Comparison of ENCODE assay signal across 8 mouse cellular contexts in the genomic region with DNA sequence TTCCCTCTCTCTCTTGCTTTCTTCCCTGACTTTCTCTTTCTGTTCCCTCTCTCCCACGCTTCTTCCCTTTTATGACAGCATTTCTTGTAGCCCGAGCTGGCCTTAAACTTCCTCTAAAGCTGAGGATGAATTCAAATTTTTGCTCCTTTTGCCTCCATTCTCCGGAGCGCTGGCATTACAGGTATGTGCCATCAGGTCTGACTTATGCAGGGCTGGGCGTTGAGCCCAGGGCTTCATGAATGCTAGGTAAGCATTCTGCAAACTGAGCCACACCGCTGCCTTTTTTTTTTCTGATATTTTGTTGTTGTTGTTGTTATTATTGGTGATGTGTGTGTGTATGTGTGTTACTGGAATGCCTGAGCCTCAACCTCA. TPM values are rescaled to one million over a fixed set of nuclear protein-coding genes. Genes with fewer than 3 reads are reported as not detected.
DNase-seq lines count a peak whose midpoint lies in the region; ATAC-seq and TF ChIP-seq lines count a peak whose summit lies in the region.

No protein-coding gene starts in this region.

- H3K36me3 ChIP-seq in C2C12 (ENCODE audit: control insufficient read depth, insufficient read depth), result peaks cover 3% of the 10 kb centered on the region
- peaks cover 32% of the 10 kb centered on the region for H3K36me3 ChIP-seq in forebrain, embryonic 14.5 days (ENCODE audit: control insufficient read depth, insufficient read depth, low read length)
- H3K36me3 ChIP-seq in liver, embryonic 14.5 days (replicated peaks; ENCODE audit: control insufficient read depth, insufficient read depth, low read depth), result peaks cover 3% of the 10 kb centered on the region

- H3K4me2 ChIP-seq in forebrain, embryonic 14.5 days (ENCODE audit: low read length), result peak overlapping the region; percentile 97
- peak overlapping the region; percentile 89 for H3K4me2 ChIP-seq in liver, embryonic 14.5 days (ENCODE audit: low read depth)

- H3K79me2 ChIP-seq in C2C12 (ENCODE audit: control insufficient read depth, insufficient read depth), result peaks cover 24% of the 10 kb centered on the region

- no peak for TF ChIP-seq EP300 in liver, embryonic 14.5 days (IDR thresholded peaks at IDR 0.05; ENCODE audit: low read depth)

- peak overlapping the region; percentile 54 for H3ac ChIP-seq in C2C12 (ENCODE audit: control insufficient read depth, insufficient read length, low read depth)

- no peak for TF ChIP-seq CTCF in cerebellum, adult 2 months (IDR thresholded peaks at IDR 0.05; ENCODE audit: borderline replicate concordance, insufficient read depth, low read depth, low read length)
- TF ChIP-seq CTCF in C2C12 (IDR thresholded peaks at IDR 0.05; ENCODE audit: control insufficient read depth, insufficient read depth, insufficient read length), result no peak
- no peak for TF ChIP-seq CTCF in liver, embryonic 14.5 days (IDR thresholded peaks at IDR 0.05; ENCODE audit: low read depth)

- no peak for DNase-seq in cerebellum, adult 2 months
- DNase-seq in forebrain, embryonic 14.5 days (ENCODE audit: low spot score), result no peak
- no peak for DNase-seq in liver, embryonic 14.5 days (ENCODE audit: low read depth in 3 of 3, low spot score in 3 of 3)
- DNase-seq in urinary bladder, postnatal 4 days (ENCODE audit: low spot score in 2 of 2), result no peak
- no peak for DNase-seq in frontal cortex, postnatal 36 days (ENCODE audit: low spot score in 2 of 2)

- H3K27me3 ChIP-seq in cerebellum, adult 2 months (ENCODE audit: control insufficient read depth, insufficient read depth, low read length), result no peaks in the 10 kb centered on the region
- no peaks in the 10 kb centered on the region for H3K27me3 ChIP-seq in C2C12 (ENCODE audit: control insufficient read depth, insufficient read depth, insufficient read length)
- H3K27me3 ChIP-seq in forebrain, embryonic 14.5 days (replicated peaks; ENCODE audit: control insufficient read depth, insufficient read depth, low read length), result no peaks in the 10 kb centered on the region
- H3K27me3 ChIP-seq in liver, embryonic 14.5 days (ENCODE audit: control insufficient read depth, insufficient read depth, low read length), result no peaks in the 10 kb centered on the region

- H3K4me1 ChIP-seq in cerebellum, adult 2 months (ENCODE audit: control insufficient read depth, insufficient read depth, low read length), result peaks cover 9% of the 10 kb centered on the region; the same call in 1 of the 2 replicates
- H3K4me1 ChIP-seq in forebrain, embryonic 14.5 days (ENCODE audit: control insufficient read depth, insufficient read depth, low read length), result peaks cover 5% of the 10 kb centered on the region
- peaks cover 7 to 36% of the 10 kb centered on the region in 2 experiments for H3K4me1 ChIP-seq in liver, embryonic 14.5 days (replicated peaks; ENCODE audit: control insufficient read depth in 2 of 2, insufficient read depth in 2 of 2, low read length in 1 of 2)

- H3K4me3 ChIP-seq in cerebellum, adult 2 months (replicated peaks; ENCODE audit: insufficient read depth, low read depth, low read length), result peak overlapping the region; percentile 78
- H3K4me3 ChIP-seq in C2C12 (ENCODE audit: insufficient read depth, poor library complexity, severe bottlenecking), result peak overlapping the region; percentile 69
- H3K4me3 ChIP-seq in forebrain, embryonic 14.5 days (ENCODE audit: low read depth, low read length), result peak overlapping the region; percentile 90
- H3K4me3 ChIP-seq in liver, embryonic 14.5 days (ENCODE audit: insufficient read depth in 1 of 2, low read depth in 2 of 2, low read length in 2 of 2), result peak overlapping the region; percentile 84 to 86

- no peak for TF ChIP-seq POLR2A in cerebellum, adult 2 months (IDR thresholded peaks at IDR 0.05; ENCODE audit: borderline replicate concordance, insufficient read depth, low read length)

- no peaks in the 10 kb centered on the region for H3K79me3 ChIP-seq in C2C12 (ENCODE audit: low read depth)

- H3K9ac ChIP-seq in forebrain, embryonic 14.5 days (ENCODE audit: low read length), result peak overlapping the region; percentile 95
- peak overlapping the region; percentile 93 for H3K9ac ChIP-seq in liver, embryonic 14.5 days (replicated peaks)

- H3K9me3 ChIP-seq in forebrain, embryonic 14.5 days (replicated peaks; ENCODE audit: control insufficient read depth, low read length), result no peaks in the 10 kb centered on the region
- H3K9me3 ChIP-seq in liver, embryonic 14.5 days (ENCODE audit: control insufficient read depth, low read length), result no peaks in the 10 kb centered on the region

- no peak overlapping the region for H3K27ac ChIP-seq in cerebellum, adult 2 months (ENCODE audit: insufficient read depth, low read length)
- peak overlapping the region; percentile 65; the same call in 1 of the 2 replicates for H3K27ac ChIP-seq in forebrain, embryonic 14.5 days (ENCODE audit: low read depth, low read length)
- H3K27ac ChIP-seq in liver, embryonic 14.5 days, result no peak overlapping the region

- no peak for ATAC-seq in cerebellum, adult (ENCODE audit: insufficient number of reproducible peaks, low FRiP score, low TSS enrichment)
- peak; percentile 13; the same call in 1 of the 2 replicates for ATAC-seq in forebrain, embryonic 14.5 days
- ATAC-seq in liver, embryonic 14.5 days (ENCODE audit: insufficient read depth), result no peak
- no peak for ATAC-seq in frontal cortex, adult (ENCODE audit: low TSS enrichment)

- WGBS in cerebellum, adult 2 months, result 7% methylated on average over 6 of the region's 6 CpGs
- WGBS in forebrain, embryonic 14.5 days, result 17% methylated on average over 6 of the region's 6 CpGs
- 8% methylated on average over 6 of the region's 6 CpGs for WGBS in liver, embryonic 14.5 days (ENCODE audit: insufficient replicate concordance)

TF ChIP-seq in C2C12, 6 proteins besides CTCF, POLR2A, EP300 and RAD21:
- no peak for TF ChIP-seq USF1 (IDR thresholded peaks at IDR 0.05; ENCODE audit: low read depth)
- TF ChIP-seq MAX (IDR thresholded peaks at IDR 0.05), result no peak
- no peak for TF ChIP-seq CEBPB (IDR thresholded peaks at IDR 0.05; ENCODE audit: low read depth)
- TF ChIP-seq MYOG (IDR thresholded peaks at IDR 0.05; ENCODE audit: control insufficient read depth, extremely low read depth, insufficient read length), result no peak
- no peak for TF ChIP-seq FOSL1 (IDR thresholded peaks at IDR 0.05; ENCODE audit: insufficient read depth, low read length, poor library complexity, severe bottlenecking)
- no peak for TF ChIP-seq MYOD1 (IDR thresholded peaks at IDR 0.05; ENCODE audit: control insufficient read depth, insufficient read length, low read depth)
TF ChIP-seq in C2C12: peak in this region for 0.

RNA-seq across cellular contexts. Expression of a gene that starts 0.4 kb away (rescaled TPM):
- 90.1 and 92.0 TPM in 2 replicates for polyA plus RNA-seq in cerebellum, adult 2 months (2012; rRNA removed)
- polyA plus RNA-seq in C2C12 (2012; fragmentation: generic; extraction: Trizol), result 6.8 TPM
- 8.9 and 9.8 TPM in 2 replicates for polyA plus RNA-seq in forebrain, embryonic 14.5 days (2014; fragmentation: Nextera tagmentation; extraction: Ambion mirVana)
- 22.4 and 27.6 TPM in 2 replicates for polyA plus RNA-seq in liver, embryonic 14.5 days (2012; rRNA removed)
- polyA plus RNA-seq in liver, embryonic 14.5 days (2014; fragmentation: Nextera tagmentation; extraction: Ambion mirVana), result 1.9 and 2.5 TPM in 2 replicates

RNA-seq across cellular contexts. Expression of a gene that starts 8.4 kb away (rescaled TPM):
- polyA plus RNA-seq in cerebellum, adult 2 months (2012; rRNA removed), result 1.5 and 2.0 TPM in 2 replicates
- 0.08 TPM for polyA plus RNA-seq in C2C12 (2012; fragmentation: generic; extraction: Trizol)
- polyA plus RNA-seq in forebrain, embryonic 14.5 days (2014; fragmentation: Nextera tagmentation; extraction: Ambion mirVana), result 1.3 and 1.8 TPM in 2 replicates
- 0.01 TPM in 1 of 2 replicates, not detected in the other for polyA plus RNA-seq in liver, embryonic 14.5 days (2012; rRNA removed)
- polyA plus RNA-seq in liver, embryonic 14.5 days (2014; fragmentation: Nextera tagmentation; extraction: Ambion mirVana), result 0.14 and 0.18 TPM in 2 replicates

RNA-seq across cellular contexts. Expression of a gene that starts 8.9 kb away (rescaled TPM):
- polyA plus RNA-seq in cerebellum, adult 2 months (2012; rRNA removed), result 168 and 176 TPM in 2 replicates
- polyA plus RNA-seq in C2C12 (2012; fragmentation: generic; extraction: Trizol), result 72.8 TPM
- 73.7 and 88.2 TPM in 2 replicates for polyA plus RNA-seq in forebrain, embryonic 14.5 days (2014; fragmentation: Nextera tagmentation; extraction: Ambion mirVana)
- polyA plus RNA-seq in liver, embryonic 14.5 days (2012; rRNA removed), result 26.2 and 36.3 TPM in 2 replicates
- polyA plus RNA-seq in liver, embryonic 14.5 days (2014; fragmentation: Nextera tagmentation; extraction: Ambion mirVana), result 35.5 and 35.6 TPM in 2 replicates

RNA-seq across cellular contexts. Expression of a gene that starts 15.6 kb away (rescaled TPM):
- polyA plus RNA-seq in cerebellum, adult 2 months (2012; rRNA removed), result 0.03 and 0.05 TPM in 2 replicates
- polyA plus RNA-seq in C2C12 (2012; fragmentation: generic; extraction: Trizol), result not detected
- 0.09 TPM in 1 of 2 replicates, not detected in the other for polyA plus RNA-seq in forebrain, embryonic 14.5 days (2014; fragmentation: Nextera tagmentation; extraction: Ambion mirVana)
- polyA plus RNA-seq in liver, embryonic 14.5 days (2012; rRNA removed), result not detected in 2 replicates
- 0.01 and 0.04 TPM in 2 replicates for polyA plus RNA-seq in liver, embryonic 14.5 days (2014; fragmentation: Nextera tagmentation; extraction: Ambion mirVana)

RNA-seq across cellular contexts. Expression of a gene that starts 15.6 kb away (rescaled TPM):
- polyA plus RNA-seq in cerebellum, adult 2 months (2012; rRNA removed), result 4.6 and 4.7 TPM in 2 replicates
- polyA plus RNA-seq in C2C12 (2012; fragmentation: generic; extraction: Trizol), result 0.60 TPM
- 34.9 and 37.8 TPM in 2 replicates for polyA plus RNA-seq in forebrain, embryonic 14.5 days (2014; fragmentation: Nextera tagmentation; extraction: Ambion mirVana)
- 1.7 and 2.5 TPM in 2 replicates for polyA plus RNA-seq in liver, embryonic 14.5 days (2012; rRNA removed)
- polyA plus RNA-seq in liver, embryonic 14.5 days (2014; fragmentation: Nextera tagmentation; extraction: Ambion mirVana), result not detected in 2 replicates
